Mouse (Mus musculus): ENCODE data around the gene 9130409I23Rik. TPM values are rescaled to one million over a fixed set of nuclear protein-coding genes. Genes with fewer than 3 reads are reported as not detected.

Gene 9130409I23Rik
- 0.17 TPM in 1 of 2 replicates, not detected in the other for polyA plus RNA-seq (2015; fragmentation: Nextera tagmentation; extraction: Ambion mirVana)

GRCm38 (mm10) chr1:181050937-181051336 lies at the start of gene 9130409I23Rik:
TSS of gene 9130409I23Rik (plus strand) at chr1:181051237.
- Histone ChIP-seq H3K9ac (ENCODE audit: low read depth, low read length) (no peak within 1 kb of the TSS), H3K9me3 (replicated peaks; ENCODE audit: control insufficient read depth, low read length, poor library complexity, severe bottlenecking) (no peaks in the 10 kb centered on the region), H3K4me2 (ENCODE audit: low read length) (no peak within 1 kb of the TSS), H3K36me3 (ENCODE audit: control insufficient read depth, insufficient read depth, low read length) (no peaks in the 10 kb centered on the region), H3K27me3 (ENCODE audit: control insufficient read depth, insufficient read depth, low read depth, low read length) (no peaks in the 10 kb centered on the region), H3K4me1 (ENCODE audit: control insufficient read depth, insufficient read depth, low read length) (no peaks in the 10 kb centered on the region), H3K4me3 (ENCODE audit: low read depth, low read length) (no peak within 1 kb of the TSS), H3K27ac (ENCODE audit: low read length) (no peak within 1 kb of the TSS)
- 91% methylated on average over 6 of the region's 6 CpGs for WGBS
- ATAC-seq: no peak

- H3K9ac ChIP-seq (ENCODE audit: low read depth, low read length): no peak overlapping the region
Measured at GRCm38 (mm10) chr1:181001621-181002020, 49.4 kb upstream of the 9130409I23Rik start.

GRCm38 (mm10) chr1:181003790-181004189 lies 47.2 kb upstream of the 9130409I23Rik start:
- no peak for ATAC-seq
- 91% methylated on average over 2 of the region's 2 CpGs for WGBS

More at GRCm38 (mm10) chr1:181001621-181002020, 49.4 kb upstream of the 9130409I23Rik start:
- WGBS: 88% methylated on average over 3 of the region's 3 CpGs
- no peak overlapping the region for H3K4me3 ChIP-seq (ENCODE audit: low read depth, low read length)
- H3K27ac ChIP-seq (ENCODE audit: low read length): no peak overlapping the region
- no peaks in the 10 kb centered on the region for H3K36me3 ChIP-seq (ENCODE audit: control insufficient read depth, insufficient read depth, low read length)
- no peaks in the 10 kb centered on the region for H3K27me3 ChIP-seq (ENCODE audit: control insufficient read depth, insufficient read depth, low read depth, low read length)
- ATAC-seq: no peak
- H3K4me1 ChIP-seq (ENCODE audit: control insufficient read depth, insufficient read depth, low read length): no peaks in the 10 kb centered on the region
- no peaks in the 10 kb centered on the region for H3K9me3 ChIP-seq (replicated peaks; ENCODE audit: control insufficient read depth, low read length, poor library complexity, severe bottlenecking)
- H3K4me2 ChIP-seq (ENCODE audit: low read length): no peak overlapping the region

DNA sequence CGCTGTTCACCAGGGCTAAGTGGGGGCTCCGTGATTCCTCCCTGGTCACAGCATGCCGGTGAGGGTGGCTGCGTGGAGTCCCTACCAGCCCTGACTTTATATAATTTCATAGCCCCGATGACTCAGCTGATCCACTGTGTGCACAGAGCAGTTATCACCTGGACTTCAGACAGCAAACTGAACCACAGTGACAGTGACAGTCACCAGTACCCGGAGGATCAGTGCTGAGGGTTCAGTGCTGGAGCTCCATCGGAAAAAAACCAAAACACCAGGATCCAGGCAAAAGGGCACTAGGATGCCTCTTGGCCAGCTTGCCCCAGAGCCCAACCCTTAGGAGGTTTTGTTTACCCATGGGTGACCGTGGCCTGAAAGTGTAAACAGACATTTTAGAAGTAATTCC lies 45.7 kb upstream of the 9130409I23Rik start:
- Histone ChIP-seq H3K4me3 (ENCODE audit: low read depth, low read length) (no peak overlapping the region), H3K4me1 (ENCODE audit: control insufficient read depth, insufficient read depth, low read length) (no peaks in the 10 kb centered on the region), H3K36me3 (ENCODE audit: control insufficient read depth, insufficient read depth, low read length) (no peaks in the 10 kb centered on the region), H3K9ac (ENCODE audit: low read depth, low read length) (no peak overlapping the region), H3K9me3 (replicated peaks; ENCODE audit: control insufficient read depth, low read length, poor library complexity, severe bottlenecking) (no peaks in the 10 kb centered on the region), H3K27ac (ENCODE audit: low read length) (no peak overlapping the region), H3K27me3 (ENCODE audit: control insufficient read depth, insufficient read depth, low read depth, low read length) (no peaks in the 10 kb centered on the region), H3K4me2 (ENCODE audit: low read length) (no peak overlapping the region)
- ATAC-seq: no peak
- WGBS: 84% methylated on average over 8 of the region's 8 CpGs

More at GRCm38 (mm10) chr1:181003790-181004189, 47.2 kb upstream of the 9130409I23Rik start:
- no peaks in the 10 kb centered on the region for H3K4me1 ChIP-seq (ENCODE audit: control insufficient read depth, insufficient read depth, low read length)
- no peak overlapping the region for H3K9ac ChIP-seq (ENCODE audit: low read depth, low read length)
- no peaks in the 10 kb centered on the region for H3K36me3 ChIP-seq (ENCODE audit: control insufficient read depth, insufficient read depth, low read length)
- no peak overlapping the region for H3K27ac ChIP-seq (ENCODE audit: low read length)
- H3K4me3 ChIP-seq (ENCODE audit: low read depth, low read length): no peak overlapping the region
- no peaks in the 10 kb centered on the region for H3K9me3 ChIP-seq (replicated peaks; ENCODE audit: control insufficient read depth, low read length, poor library complexity, severe bottlenecking)
- no peaks in the 10 kb centered on the region for H3K27me3 ChIP-seq (ENCODE audit: control insufficient read depth, insufficient read depth, low read depth, low read length)
- H3K4me2 ChIP-seq (ENCODE audit: low read length): no peak overlapping the region

DNA sequence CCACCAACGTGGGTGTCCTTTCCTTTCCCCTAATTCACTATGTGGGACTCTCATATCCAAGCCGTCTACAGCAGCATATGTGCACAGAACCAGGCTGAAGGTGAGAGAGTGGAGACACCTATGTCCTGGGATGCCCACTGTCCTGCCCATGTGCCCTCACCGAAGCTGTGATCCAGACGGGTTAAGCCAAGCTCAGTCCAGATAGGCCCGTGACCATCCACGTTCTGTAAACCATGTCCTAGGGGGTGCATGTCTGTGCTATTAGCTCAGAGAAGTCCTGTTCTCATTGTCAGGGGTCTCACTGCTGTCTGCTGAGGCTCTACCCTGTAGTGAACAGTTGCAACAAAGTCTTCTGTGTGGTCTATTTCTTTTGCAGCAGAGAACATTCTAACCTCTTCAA lies 43.2 kb upstream of the 9130409I23Rik start:
- Histone ChIP-seq H3K27me3 (ENCODE audit: control insufficient read depth, insufficient read depth, low read depth, low read length) (no peaks in the 10 kb centered on the region), H3K36me3 (ENCODE audit: control insufficient read depth, insufficient read depth, low read length) (no peaks in the 10 kb centered on the region), H3K4me3 (ENCODE audit: low read depth, low read length) (no peak overlapping the region), H3K9ac (ENCODE audit: low read depth, low read length) (no peak overlapping the region), H3K4me1 (ENCODE audit: control insufficient read depth, insufficient read depth, low read length) (no peaks in the 10 kb centered on the region), H3K27ac (ENCODE audit: low read length) (no peak overlapping the region), H3K4me2 (ENCODE audit: low read length) (no peak overlapping the region), H3K9me3 (replicated peaks; ENCODE audit: control insufficient read depth, low read length, poor library complexity, severe bottlenecking) (no peaks in the 10 kb centered on the region)
- ATAC-seq: no peak
- WGBS: 91% methylated on average over 6 of the region's 6 CpGs

- Histone ChIP-seq H3K9me3 (replicated peaks; ENCODE audit: control insufficient read depth, low read length, poor library complexity, severe bottlenecking) (no peaks in the 10 kb centered on the region), H3K4me3 (ENCODE audit: low read depth, low read length) (no peak overlapping the region), H3K9ac (ENCODE audit: low read depth, low read length) (no peak overlapping the region), H3K27me3 (ENCODE audit: control insufficient read depth, insufficient read depth, low read depth, low read length) (no peaks in the 10 kb centered on the region), H3K4me1 (ENCODE audit: control insufficient read depth, insufficient read depth, low read length) (no peaks in the 10 kb centered on the region), H3K27ac (ENCODE audit: low read length) (no peak overlapping the region), H3K4me2 (ENCODE audit: low read length) (no peak overlapping the region), H3K36me3 (ENCODE audit: control insufficient read depth, insufficient read depth, low read length) (no peaks in the 10 kb centered on the region)
- WGBS: 95% methylated on average over 2 of the region's 2 CpGs
- ATAC-seq: no peak
Measured at GRCm38 (mm10) chr1:181008266-181008665, 42.8 kb upstream of the 9130409I23Rik start.

DNA sequence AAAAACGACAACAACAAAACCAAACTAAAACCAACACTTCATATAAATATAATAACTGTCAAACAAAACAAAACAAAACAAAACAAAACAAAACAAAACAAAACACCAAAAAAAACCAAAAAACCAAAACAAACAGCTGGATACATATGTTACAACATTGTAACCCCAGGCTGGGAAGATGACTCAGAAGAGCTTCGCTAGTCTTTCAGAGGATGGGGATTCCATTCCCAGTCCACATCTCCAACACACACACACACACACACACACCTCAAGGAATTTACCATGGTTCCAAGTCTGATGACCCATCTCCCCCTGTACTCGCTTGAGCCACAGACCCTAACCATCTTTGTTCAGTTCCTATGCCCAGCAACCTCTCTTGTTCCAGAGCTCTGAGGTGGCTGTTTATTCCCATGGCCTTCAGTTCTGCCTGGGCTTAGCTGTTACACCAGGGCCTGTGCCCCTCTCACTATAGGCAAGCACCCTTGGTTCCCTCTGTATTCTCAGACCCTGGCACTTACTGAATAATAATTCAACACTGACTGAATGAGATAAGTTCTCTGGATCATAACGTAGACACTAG lies 41.9 kb upstream of the 9130409I23Rik start:
- Histone ChIP-seq H3K27ac (ENCODE audit: low read length) (no peak overlapping the region), H3K4me2 (ENCODE audit: low read length) (no peak overlapping the region), H3K27me3 (ENCODE audit: control insufficient read depth, insufficient read depth, low read depth, low read length) (no peaks in the 10 kb centered on the region), H3K9me3 (replicated peaks; ENCODE audit: control insufficient read depth, low read length, poor library complexity, severe bottlenecking) (no peaks in the 10 kb centered on the region), H3K4me3 (ENCODE audit: low read depth, low read length) (no peak overlapping the region), H3K4me1 (ENCODE audit: control insufficient read depth, insufficient read depth, low read length) (no peaks in the 10 kb centered on the region), H3K36me3 (ENCODE audit: control insufficient read depth, insufficient read depth, low read length) (no peaks in the 10 kb centered on the region), H3K9ac (ENCODE audit: low read depth, low read length) (no peak overlapping the region)
- 87% methylated on average over 4 of the region's 4 CpGs for WGBS
- no peak for ATAC-seq

DNA sequence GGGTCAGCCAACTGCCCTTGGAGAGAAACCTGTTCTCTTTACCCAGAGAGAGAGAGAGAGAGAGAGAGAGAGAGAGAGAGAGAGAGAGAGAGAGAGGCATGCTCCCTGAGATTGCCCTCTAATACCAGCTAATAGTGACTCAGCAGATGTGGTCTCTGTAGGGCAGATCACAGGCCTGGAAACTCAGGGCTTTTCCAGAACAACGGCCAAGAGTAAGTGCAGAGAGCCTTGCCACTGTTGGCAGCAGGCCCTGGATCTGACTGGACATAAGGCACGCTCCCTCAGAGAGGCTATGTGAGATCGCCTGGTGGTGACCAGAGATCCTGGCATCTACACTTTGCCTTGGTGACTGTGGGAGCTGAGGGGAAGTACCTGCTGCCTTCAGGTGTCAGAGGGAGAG lies 41.3 kb upstream of the 9130409I23Rik start:
- Histone ChIP-seq H3K4me2 (ENCODE audit: low read length) (no peak overlapping the region), H3K4me3 (ENCODE audit: low read depth, low read length) (no peak overlapping the region), H3K36me3 (ENCODE audit: control insufficient read depth, insufficient read depth, low read length) (no peaks in the 10 kb centered on the region), H3K9ac (ENCODE audit: low read depth, low read length) (no peak overlapping the region), H3K27me3 (ENCODE audit: control insufficient read depth, insufficient read depth, low read depth, low read length) (no peaks in the 10 kb centered on the region), H3K27ac (ENCODE audit: low read length) (no peak overlapping the region), H3K4me1 (ENCODE audit: control insufficient read depth, insufficient read depth, low read length) (no peaks in the 10 kb centered on the region), H3K9me3 (replicated peaks; ENCODE audit: control insufficient read depth, low read length, poor library complexity, severe bottlenecking) (no peaks in the 10 kb centered on the region)
- no peak for ATAC-seq
- WGBS: 80% methylated on average over 3 of the region's 3 CpGs

DNA sequence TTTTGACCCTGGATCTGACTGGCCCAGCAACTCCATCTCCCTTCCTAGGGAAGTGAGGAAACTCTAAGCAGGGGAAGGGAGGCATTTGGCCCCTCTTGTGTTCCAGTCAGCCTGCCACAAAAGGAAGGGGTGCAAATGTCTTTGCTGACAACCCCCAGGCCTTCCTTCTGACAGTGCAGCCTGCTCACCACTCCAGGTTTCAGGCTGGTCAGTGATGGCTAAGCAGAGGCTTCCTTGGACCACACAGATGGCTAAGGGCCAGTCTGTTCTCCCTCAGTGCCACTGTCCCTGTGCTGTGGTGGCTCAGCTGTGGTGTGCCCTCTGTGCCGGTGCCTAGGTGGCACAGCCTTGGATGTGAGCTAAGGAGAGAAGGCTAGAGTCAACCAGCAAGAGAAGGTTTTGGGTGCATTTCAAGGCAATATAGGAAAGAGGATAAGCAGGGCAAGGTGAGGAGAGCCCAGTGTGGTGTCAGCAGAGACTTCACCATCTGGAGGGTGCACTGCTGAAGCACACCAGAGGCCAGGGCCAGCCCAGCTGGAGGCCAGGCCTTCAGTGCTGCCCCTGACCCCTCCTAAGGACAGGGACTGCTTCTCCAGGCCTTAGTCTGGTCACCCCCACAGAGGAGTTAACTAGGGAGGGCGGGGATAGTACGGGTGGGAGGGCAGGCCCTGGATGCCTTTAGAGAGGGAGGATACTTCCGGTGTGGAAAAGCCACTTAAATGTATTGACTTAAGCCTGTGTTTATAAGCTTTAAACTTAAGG lies 40.7 kb upstream of the 9130409I23Rik start:
- WGBS: 61% methylated on average over 4 of the region's 4 CpGs
- no peak for ATAC-seq
- no peak overlapping the region for H3K9ac ChIP-seq (ENCODE audit: low read depth, low read length)

More for the DNA sequence above, 40.7 kb upstream of the 9130409I23Rik start:
- Histone ChIP-seq H3K27ac (ENCODE audit: low read length) (no peak overlapping the region), H3K4me1 (ENCODE audit: control insufficient read depth, insufficient read depth, low read length) (no peaks in the 10 kb centered on the region), H3K36me3 (ENCODE audit: control insufficient read depth, insufficient read depth, low read length) (no peaks in the 10 kb centered on the region), H3K9me3 (replicated peaks; ENCODE audit: control insufficient read depth, low read length, poor library complexity, severe bottlenecking) (no peaks in the 10 kb centered on the region), H3K4me3 (ENCODE audit: low read depth, low read length) (no peak overlapping the region), H3K27me3 (ENCODE audit: control insufficient read depth, insufficient read depth, low read depth, low read length) (no peaks in the 10 kb centered on the region), H3K4me2 (ENCODE audit: low read length) (no peak overlapping the region)
